Mouse (Mus musculus): ENCODE measurements around the gene Zfp574. TPM values are rescaled to one million over a fixed set of nuclear protein-coding genes. Genes with fewer than 3 reads are reported as not detected.

The Zfp574 gene
- polyA plus RNA-seq (2014; fragmentation: Illumina TruSeq; extraction: RNeasy Lipid Tissue Mini Kit (QIAGEN cat#74804); ENCODE audit: low read depth, low replicate concordance) = 0.61 TPM

DNA sequence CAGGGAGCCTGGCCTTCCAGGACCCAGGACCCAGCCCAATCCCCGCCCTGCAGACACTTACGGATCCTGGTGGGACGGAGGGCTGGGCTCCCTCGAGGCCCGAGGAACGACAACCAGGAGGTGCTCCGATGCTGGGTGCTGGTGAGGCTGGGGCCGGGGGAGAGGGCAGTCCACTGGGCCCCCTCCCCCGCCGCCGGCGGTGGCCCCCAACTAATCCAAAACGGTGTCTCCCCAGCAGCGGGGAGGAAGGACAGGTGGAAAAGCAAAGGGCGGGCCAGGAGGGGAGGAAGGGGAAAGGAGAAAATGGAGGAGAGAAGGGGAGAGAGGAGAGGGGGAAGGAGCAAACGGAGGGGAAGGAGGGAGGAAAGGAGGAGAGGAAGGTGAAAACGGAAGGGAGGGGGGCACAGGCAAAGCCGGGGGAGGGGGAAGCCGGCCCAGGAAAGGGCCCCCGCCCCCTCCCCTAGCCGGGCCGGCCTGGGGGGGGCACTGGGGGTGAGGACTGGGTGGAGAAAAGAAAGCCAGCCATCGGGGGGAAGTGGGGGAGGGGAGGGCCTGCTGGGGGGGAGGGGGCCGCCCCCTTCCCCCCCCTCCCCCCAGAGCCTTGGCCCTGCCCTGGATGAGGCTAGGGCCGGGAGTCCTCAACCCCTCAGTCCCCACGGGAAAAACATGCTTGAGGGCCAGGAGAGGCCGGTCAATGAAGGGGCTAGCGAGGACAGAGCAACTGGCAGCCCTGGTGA is at the start of gene Zfp574, which contains the start of gene Grik5:
TSS of gene Zfp574 (plus strand) at position 589 of the 737 bp plus-strand sequence.
TSS of gene Grik5 (minus strand) at position 368 of the 737 bp plus-strand sequence.

Other genes with a start within 250 kb of the Zfp574 start
- not detected for gene Gm9844, start 210.4 kb upstream of the Zfp574 start, polyA plus RNA-seq (2014; fragmentation: Illumina TruSeq; extraction: RNeasy Lipid Tissue Mini Kit (QIAGEN cat#74804); ENCODE audit: low read depth, low replicate concordance)
- not detected for gene Lypd4, start 202.6 kb upstream of the Zfp574 start, polyA plus RNA-seq (2014; fragmentation: Illumina TruSeq; extraction: RNeasy Lipid Tissue Mini Kit (QIAGEN cat#74804); ENCODE audit: low read depth, low replicate concordance)
- gene Dmrtc2, start 202.5 kb upstream of the Zfp574 start, polyA plus RNA-seq (2014; fragmentation: Illumina TruSeq; extraction: RNeasy Lipid Tissue Mini Kit (QIAGEN cat#74804); ENCODE audit: low read depth, low replicate concordance) = not detected
- 7.1 TPM for gene Rps19, start 188.2 kb upstream of the Zfp574 start, polyA plus RNA-seq (2014; fragmentation: Illumina TruSeq; extraction: RNeasy Lipid Tissue Mini Kit (QIAGEN cat#74804); ENCODE audit: low read depth, low replicate concordance)
- gene Cd79a, start 175.2 kb upstream of the Zfp574 start, polyA plus RNA-seq (2014; fragmentation: Illumina TruSeq; extraction: RNeasy Lipid Tissue Mini Kit (QIAGEN cat#74804); ENCODE audit: low read depth, low replicate concordance) = not detected
- gene Arhgef1, start 169.7 kb upstream of the Zfp574 start, polyA plus RNA-seq (2014; fragmentation: Illumina TruSeq; extraction: RNeasy Lipid Tissue Mini Kit (QIAGEN cat#74804); ENCODE audit: low read depth, low replicate concordance) = 0.53 TPM
- gene Gm4881, start 128.1 kb upstream of the Zfp574 start, polyA plus RNA-seq (2014; fragmentation: Illumina TruSeq; extraction: RNeasy Lipid Tissue Mini Kit (QIAGEN cat#74804); ENCODE audit: low read depth, low replicate concordance) = not detected
- gene Rabac1, start 99.8 kb upstream of the Zfp574 start, polyA plus RNA-seq (2014; fragmentation: Illumina TruSeq; extraction: RNeasy Lipid Tissue Mini Kit (QIAGEN cat#74804); ENCODE audit: low read depth, low replicate concordance) = not detected
- gene Atp1a3, start 66.6 kb upstream of the Zfp574 start, polyA plus RNA-seq (2014; fragmentation: Illumina TruSeq; extraction: RNeasy Lipid Tissue Mini Kit (QIAGEN cat#74804); ENCODE audit: low read depth, low replicate concordance) = not detected
- not detected for gene Grik5, start 221 bp upstream of the Zfp574 start, polyA plus RNA-seq (2014; fragmentation: Illumina TruSeq; extraction: RNeasy Lipid Tissue Mini Kit (QIAGEN cat#74804); ENCODE audit: low read depth, low replicate concordance)
- gene Pou2f2, start 107.2 kb downstream of the Zfp574 start, polyA plus RNA-seq (2014; fragmentation: Illumina TruSeq; extraction: RNeasy Lipid Tissue Mini Kit (QIAGEN cat#74804); ENCODE audit: low read depth, low replicate concordance) = 0.20 TPM
- gene Dedd2, start 148.0 kb downstream of the Zfp574 start, polyA plus RNA-seq (2014; fragmentation: Illumina TruSeq; extraction: RNeasy Lipid Tissue Mini Kit (QIAGEN cat#74804); ENCODE audit: low read depth, low replicate concordance) = 0.69 TPM
- gene Zfp526, start 148.9 kb downstream of the Zfp574 start, polyA plus RNA-seq (2014; fragmentation: Illumina TruSeq; extraction: RNeasy Lipid Tissue Mini Kit (QIAGEN cat#74804); ENCODE audit: low read depth, low replicate concordance) = 0.69 TPM
- gene Gsk3a, start 165.3 kb downstream of the Zfp574 start, polyA plus RNA-seq (2014; fragmentation: Illumina TruSeq; extraction: RNeasy Lipid Tissue Mini Kit (QIAGEN cat#74804); ENCODE audit: low read depth, low replicate concordance) = 7.7 TPM
- 1.3 TPM for gene Erf, start 178.2 kb downstream of the Zfp574 start, polyA plus RNA-seq (2014; fragmentation: Illumina TruSeq; extraction: RNeasy Lipid Tissue Mini Kit (QIAGEN cat#74804); ENCODE audit: low read depth, low replicate concordance)
- gene Cic, start 195.1 kb downstream of the Zfp574 start, polyA plus RNA-seq (2014; fragmentation: Illumina TruSeq; extraction: RNeasy Lipid Tissue Mini Kit (QIAGEN cat#74804); ENCODE audit: low read depth, low replicate concordance) = 4.7 TPM
- gene Pafah1b3, start 225.4 kb downstream of the Zfp574 start, polyA plus RNA-seq (2014; fragmentation: Illumina TruSeq; extraction: RNeasy Lipid Tissue Mini Kit (QIAGEN cat#74804); ENCODE audit: low read depth, low replicate concordance) = 0.81 TPM
- not detected for gene Prr19, start 228.8 kb downstream of the Zfp574 start, polyA plus RNA-seq (2014; fragmentation: Illumina TruSeq; extraction: RNeasy Lipid Tissue Mini Kit (QIAGEN cat#74804); ENCODE audit: low read depth, low replicate concordance)
- gene Tmem145, start 233.5 kb downstream of the Zfp574 start, polyA plus RNA-seq (2014; fragmentation: Illumina TruSeq; extraction: RNeasy Lipid Tissue Mini Kit (QIAGEN cat#74804); ENCODE audit: low read depth, low replicate concordance) = not detected
- gene Megf8, start 244.6 kb downstream of the Zfp574 start, polyA plus RNA-seq (2014; fragmentation: Illumina TruSeq; extraction: RNeasy Lipid Tissue Mini Kit (QIAGEN cat#74804); ENCODE audit: low read depth, low replicate concordance) = 1.0 TPM

Data from kidney, adult 10 weeks (tissue).